16 mouse cellular contexts compared by ENCODE assay signal in the genomic region with DNA sequence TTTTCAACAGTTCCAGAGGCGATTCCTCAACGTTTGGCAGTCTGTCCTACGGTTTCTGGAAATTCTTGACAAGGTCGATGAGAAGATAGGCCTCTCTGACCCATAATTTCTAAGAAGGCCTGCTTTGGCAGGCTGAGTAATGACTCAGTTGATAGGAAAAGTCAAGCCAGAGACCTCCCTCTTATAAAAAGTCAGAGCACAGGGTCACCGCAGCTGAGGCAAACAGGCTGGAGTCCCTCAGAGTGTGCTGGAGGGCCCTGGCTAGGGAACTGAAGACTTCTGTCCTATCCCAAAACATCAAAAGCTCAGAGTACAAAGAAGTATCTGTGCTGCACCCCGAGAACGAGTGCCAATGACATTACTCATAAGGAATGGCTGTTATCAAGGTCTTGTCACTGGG. TPM values are rescaled to one million over a fixed set of nuclear protein-coding genes. Genes with fewer than 3 reads are reported as not detected.
A peak's percentile ranks its signal among the peaks of the same experiment; 100 is the strongest.
DNase-seq lines count a peak whose midpoint lies in the region.
"Had no signal": no experiment of that assay in that cellular context is flagged by ENCODE, and none has a peak within 500 bp of the region (broad histone marks: within the 10 kb centered on the region; RNA-seq: fewer than 3 reads in every experiment).

No protein-coding gene starts in this region.

- peak; percentile 80 to 91 for DNase-seq in adrenal gland, adult (ENCODE audit: inconsistent age in 2 of 2, low spot score in 1 of 2)
- DNase-seq in adrenal gland, postnatal 4 days (ENCODE audit: low spot score in 2 of 2), result no peak
- peak; percentile 24 for DNase-seq in ovary, adult 18-20 months (ENCODE audit: low spot score)
- no peak for DNase-seq in ovary, postnatal 14 days (ENCODE audit: low spot score)
- DNase-seq in adrenal gland, postnatal 14 days, result peak; percentile 54
- DNase-seq in urinary bladder, postnatal 36 days (ENCODE audit: low spot score in 2 of 2), result no peak
- DNase-seq in retina, postnatal 1 day, result no peak
- DNase-seq: cerebellum, adult 8-10 months; cerebellum, postnatal 25 days; gastrocnemius, postnatal 10 days; heart, postnatal 14 days; kidney, adult 9 months; kidney, postnatal 10 days; lung, embryonic 14.5 days; lung, postnatal 14 days; right cerebral cortex, postnatal 4 days had no signal

RNA-seq across cellular contexts. Expression of a gene that starts 4.4 kb away (rescaled TPM):
- total RNA-seq in adrenal gland, postnatal 4 days (2021), result 1 to 10 TPM; 5.3 to 6.2 TPM
- total RNA-seq in adrenal gland, postnatal 14 days (2021), result 6.3 and 6.9 TPM in 2 replicates

Comparison
In these comparisons a context has a peak if more than half of its experiments do, and no peak if none do; other contexts are left out.
1. DNase-seq: peak in adrenal gland, adult (2 of 2), ovary, adult 18-20 months (single experiment) and adrenal gland, postnatal 14 days (single experiment); none in adrenal gland, postnatal 4 days (0 of 2), ovary, postnatal 14 days (single experiment), urinary bladder, postnatal 36 days (0 of 2) and retina, postnatal 1 day (single experiment).